Mouse (Mus musculus) intestine, postnatal 0 days (tissue): ENCODE measurements at regions not wholly inside any gene's neighbourhood (a gene's known extent, or its start where the extent isn't known, plus 50 kb on each side); places are given as distances from the start of the nearest gene placed in this dataset.

Source experiments
- ATAC-seq: fragments of 200-750 bp; cut with Nextera tagmentation; 2 replicates; pipeline ENCODE4 v1.8.0; 2017; ENCODE audit warnings: mild to moderate bottlenecking, moderate TSS enrichment, moderate library complexity
- H3K27ac ChIP-seq: fragments of 300-500 bp; sonication (generic); 2 replicates; pipeline ENCODE4 v1.5.1; 2014; ENCODE audit warnings: mild to moderate bottlenecking, low read depth, low read length, moderate library complexity
- H3K27me3 ChIP-seq: fragments of 300-500 bp; sonication (generic); replicated peaks from 2 replicates; pipeline ENCODE4 v1.6.1; 2014; ENCODE audit warnings: low read length, mixed read lengths; ENCODE audit not compliant: control insufficient read depth, insufficient read depth
- H3K36me3 ChIP-seq: fragments of 300-500 bp; sonication (generic); 2 replicates; pipeline ENCODE4 v1.6.1; 2014; ENCODE audit warnings: mild to moderate bottlenecking, moderate library complexity; ENCODE audit not compliant: control insufficient read depth, insufficient read depth
- H3K4me1 ChIP-seq: fragments of 300-500 bp; sonication (generic); replicated peaks from 2 replicates; pipeline ENCODE4 v1.6.1; 2014; ENCODE audit warnings: antibody characterized with exemption, low read length, mixed read lengths; ENCODE audit not compliant: control insufficient read depth, insufficient read depth
- H3K4me2 ChIP-seq: fragments of 300-500 bp; sonication (generic); replicated peaks from 2 replicates; pipeline ENCODE4 v1.6.1; 2014; ENCODE audit warnings: low read depth, mild to moderate bottlenecking, moderate library complexity
- H3K4me3 ChIP-seq: fragments of 300-500 bp; sonication (generic); 2 replicates; pipeline ENCODE4 v1.5.1; 2014; ENCODE audit warnings: low read depth, low read length
- H3K9ac ChIP-seq: fragments of 300-500 bp; sonication (generic); 2 replicates; pipeline ENCODE4 v1.6.1; 2014; ENCODE audit warnings: mild to moderate bottlenecking, low read depth, low read length
- H3K9me3 ChIP-seq: fragments of 300-500 bp; sonication (generic); 2 replicates; pipeline ENCODE4 v1.6.1; 2016; ENCODE audit warnings: mixed run types; ENCODE audit not compliant: control insufficient read depth
- CTCF ChIP-seq: sonication (generic); IDR thresholded peaks from 2 replicates; pipeline ENCODE4 v1.5.1; 2016; ENCODE audit warnings: low read depth, mild to moderate bottlenecking, control low read depth, antibody characterized with exemption, moderate library complexity
- WGBS: fragments of 180-500 bp; shearing (Covaris S2); extraction: QIAGEN DNeasy Blood & Tissue Kit; methylation state at CpG from one replicate; pipeline ENCODE4 v1.1.7; 2014; 5-methylcytosine and 5-hydroxymethylcytosine counted together

- Histone ChIP-seq H3K4me2 (peak overlapping the region; percentile 31; the same call in 1 of the 2 replicates), H3K27ac (no peak overlapping the region), H3K4me3 (no peak overlapping the region), H3K9me3 (no peaks in the 10 kb centered on the region), H3K4me1 (no peaks in the 10 kb centered on the region), H3K27me3 (no peaks in the 10 kb centered on the region), H3K9ac (no peak overlapping the region), H3K36me3 (no peaks in the 10 kb centered on the region)
- peak; percentile 98 for TF ChIP-seq CTCF
- peak; percentile 38; the same call in 1 of the 2 replicates for ATAC-seq
- WGBS: 20% methylated on average over 16 of the region's 16 CpGs
These were observed 357.6 kb upstream of the Pkdcc start for GRCm38 (mm10) chr17:82857199-82858147.

DNA sequence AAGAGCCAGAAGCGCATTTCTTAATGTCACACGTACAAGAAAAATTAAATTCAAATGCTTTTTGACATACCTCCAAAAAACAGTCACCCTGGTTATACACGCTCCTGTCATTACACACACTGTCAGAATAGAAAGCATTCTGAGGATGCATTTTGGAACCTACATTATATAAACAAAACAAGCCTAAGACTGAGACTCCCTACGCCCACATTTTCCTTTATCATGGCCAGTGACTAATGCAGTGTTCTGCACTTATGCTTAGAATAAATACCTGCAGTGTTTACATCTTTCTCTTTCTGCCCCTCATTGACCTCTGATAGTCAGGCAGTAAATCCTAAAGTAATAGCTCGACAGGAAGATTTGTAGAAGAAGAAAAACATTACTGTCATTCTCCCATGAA is 354.7 kb upstream of the Pkdcc start:
- Histone ChIP-seq H3K4me1 (no peaks in the 10 kb centered on the region), H3K27me3 (no peaks in the 10 kb centered on the region), H3K4me2 (no peak overlapping the region), H3K4me3 (no peak overlapping the region), H3K9me3 (no peaks in the 10 kb centered on the region), H3K27ac (no peak overlapping the region), H3K36me3 (no peaks in the 10 kb centered on the region), H3K9ac (no peak overlapping the region)
- no peak for ATAC-seq
- no peak for TF ChIP-seq CTCF
- WGBS: 50% methylated on average over 5 of the region's 5 CpGs

GRCm38 (mm10) chr17:82860966-82861365 is 354.1 kb upstream of the Pkdcc start:
- H3K4me1 ChIP-seq: no peaks in the 10 kb centered on the region
- H3K36me3 ChIP-seq: no peaks in the 10 kb centered on the region
- H3K4me3 ChIP-seq: no peak overlapping the region
- H3K27me3 ChIP-seq: no peaks in the 10 kb centered on the region
- H3K9me3 ChIP-seq: no peaks in the 10 kb centered on the region
- ATAC-seq: no peak
- no peak overlapping the region for H3K4me2 ChIP-seq
- WGBS: 75% methylated on average over 5 of the region's 5 CpGs
- H3K9ac ChIP-seq: no peak overlapping the region
- no peak for TF ChIP-seq CTCF
- H3K27ac ChIP-seq: no peak overlapping the region

DNA sequence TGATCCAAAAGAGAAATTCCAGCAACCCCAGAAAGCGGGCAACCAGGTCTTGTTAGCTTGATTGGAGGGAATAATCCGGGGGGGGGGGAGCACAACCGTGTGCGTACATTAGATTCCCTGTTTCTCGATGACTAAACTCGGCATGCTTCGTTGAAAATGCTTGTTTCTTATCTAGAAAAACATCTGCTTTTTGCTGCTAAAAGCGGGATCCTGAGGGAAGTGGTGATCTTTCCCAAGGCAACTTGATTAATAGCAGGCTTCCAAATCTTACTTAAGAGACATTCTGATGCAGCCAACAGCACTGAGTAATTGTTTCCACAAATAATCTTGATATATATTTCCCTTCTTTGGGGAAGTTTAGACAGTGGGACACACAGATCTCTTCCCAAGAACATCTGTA is 338.0 kb upstream of the Pkdcc start:
- TF ChIP-seq CTCF: no peak
- no peak overlapping the region for H3K9ac ChIP-seq
- ATAC-seq: no peak
- H3K4me1 ChIP-seq: no peaks in the 10 kb centered on the region
- H3K27ac ChIP-seq: no peak overlapping the region
- H3K36me3 ChIP-seq: no peaks in the 10 kb centered on the region
- no peak overlapping the region for H3K4me3 ChIP-seq
- no peaks in the 10 kb centered on the region for H3K9me3 ChIP-seq
- WGBS: 69% methylated on average over 8 of the region's 8 CpGs
- no peak overlapping the region for H3K4me2 ChIP-seq
- no peaks in the 10 kb centered on the region for H3K27me3 ChIP-seq

GRCm38 (mm10) chr17:82900602-82901001 is 314.5 kb upstream of the Pkdcc start:
- no peaks in the 10 kb centered on the region for H3K4me1 ChIP-seq
- 42% methylated on average over 2 of the region's 2 CpGs for whole genome bisulfite sequencing

DNA sequence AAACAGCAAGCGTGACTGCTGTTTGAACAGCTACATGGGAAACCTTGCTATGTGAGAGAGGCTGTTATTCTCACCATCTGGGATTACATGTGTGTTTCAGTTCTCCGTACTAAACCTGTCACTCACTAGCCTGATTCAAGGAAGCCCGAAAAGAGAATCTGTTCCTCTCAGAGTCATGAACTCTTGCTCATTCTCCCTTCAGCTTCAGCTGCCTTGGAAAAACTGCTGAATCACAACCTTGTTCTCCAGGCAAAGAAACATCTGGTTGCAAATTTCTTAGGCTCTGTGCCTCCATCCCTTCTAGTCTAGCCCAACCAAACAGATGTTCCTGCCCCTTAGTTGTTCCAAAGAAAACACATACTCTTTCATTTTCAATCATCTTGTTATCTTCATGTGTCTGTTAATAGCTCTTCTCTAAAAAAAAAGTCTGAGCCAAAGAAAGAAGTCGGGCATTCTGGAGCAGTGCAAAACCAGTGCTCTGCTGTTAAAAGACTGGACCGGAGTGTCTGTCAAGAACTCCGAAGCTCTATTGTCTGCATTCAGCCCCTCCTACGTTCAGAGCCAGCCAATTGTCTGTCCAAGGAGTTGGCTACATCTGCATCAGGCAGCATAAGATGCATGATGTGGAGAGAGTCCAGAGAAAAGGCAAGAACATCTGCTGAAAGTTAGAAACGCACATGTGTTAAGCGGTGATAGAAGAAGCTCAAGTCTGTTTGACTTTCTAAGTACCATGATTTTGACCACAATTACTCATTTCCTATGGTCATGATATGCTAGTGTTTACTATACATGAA is 313.8 kb upstream of the Pkdcc start:
- H3K36me3 ChIP-seq: no peaks in the 10 kb centered on the region
- TF ChIP-seq CTCF: no peak
- ATAC-seq: no peak
- no peak overlapping the region for H3K9ac ChIP-seq
- no peak overlapping the region for H3K4me2 ChIP-seq
- H3K9me3 ChIP-seq: no peaks in the 10 kb centered on the region
- 60% methylated on average over 9 of the region's 9 CpGs for WGBS
- H3K27ac ChIP-seq: no peak overlapping the region
- no peaks in the 10 kb centered on the region for H3K27me3 ChIP-seq
- no peaks in the 10 kb centered on the region for H3K4me1 ChIP-seq
- no peak overlapping the region for H3K4me3 ChIP-seq

More at GRCm38 (mm10) chr17:82900602-82901001, 314.5 kb upstream of the Pkdcc start:
- Histone ChIP-seq H3K4me3 (no peak overlapping the region), H3K9me3 (no peaks in the 10 kb centered on the region), H3K36me3 (no peaks in the 10 kb centered on the region), H3K27ac (no peak overlapping the region), H3K27me3 (no peaks in the 10 kb centered on the region), H3K4me2 (no peak overlapping the region), H3K9ac (no peak overlapping the region)
- no peak for ATAC-seq
- TF ChIP-seq CTCF: no peak
